Mouse (Mus musculus) spleen, adult 2 months (tissue): Measurements from ENCODE around the gene Ube2j1.

Source experiments
- CTCF ChIP-seq: fragments of 200-500 bp; IDR thresholded peaks from 2 replicates; pipeline ENCODE4 v1.5.1; 2011; ENCODE audit warnings: mild to moderate bottlenecking, inconsistent platforms; ENCODE audit not compliant: insufficient read depth, insufficient read length, insufficient replicate concordance; ENCODE audit errors: extremely low read depth
- POLR2A ChIP-seq: fragments of 200-500 bp; IDR thresholded peaks from 2 replicates; pipeline ENCODE4 v1.6.1; 2011; ENCODE audit warnings: low read depth, low read length, inconsistent platforms

GRCm38 (mm10) chr4:32987006-32987405 lies 44.2 kb upstream of the Ube2j1 start:
- TF ChIP-seq POLR2A (no peak), CTCF (no peak)
